Mouse (Mus musculus): ENCODE results near the gene Cd69. TPM values are rescaled to one million over a fixed set of nuclear protein-coding genes. Genes with fewer than 3 reads are reported as not detected.

Cd69 gene
- not detected for total RNA-seq (2021)
- long read RNA-seq, experiment 1 = 0 reads
- long read RNA-seq, experiment 2 = 0 reads

GRCm38 (mm10) chr6:129275220-129275619, at the start of gene Cd69:
Gene Cd69, minus strand, starts transcription at chr6:129275436.
- TF ChIP-seq CTCF (IDR thresholded peaks at IDR 0.05) = no peak
- no peak for DNase-seq (ENCODE audit: extremely low spot score in 1 of 2, low spot score in 2 of 2)
- Histone ChIP-seq H3K4me3 (no peak within 1 kb of the TSS), H3K27ac (no peak within 1 kb of the TSS)
- intact Hi-C loops (cut with DNase I) = no loop called here

GRCm38 (mm10) chr6:129319331-129319730, 44.1 kb upstream of the Cd69 start:
- intact Hi-C loops (cut with DNase I) = no loop called here
- no peak for TF ChIP-seq CTCF (IDR thresholded peaks at IDR 0.05)
- Histone ChIP-seq H3K27ac (no peak overlapping the region), H3K4me3 (no peak overlapping the region)
- DNase-seq (ENCODE audit: extremely low spot score in 1 of 2, low spot score in 2 of 2) = no peak

GRCm38 (mm10) chr6:129318395-129318794, 43.2 kb upstream of the Cd69 start:
- no peak for DNase-seq (ENCODE audit: extremely low spot score in 1 of 2, low spot score in 2 of 2)
- Histone ChIP-seq H3K27ac (no peak overlapping the region), H3K4me3 (no peak overlapping the region)
- intact Hi-C loops (cut with DNase I) = no loop called here
- TF ChIP-seq CTCF (IDR thresholded peaks at IDR 0.05) = no peak

GRCm38 (mm10) chr6:129316463-129316862, 41.2 kb upstream of the Cd69 start:
- Histone ChIP-seq H3K4me3 (no peak overlapping the region), H3K27ac (no peak overlapping the region)
- no peak for DNase-seq (ENCODE audit: extremely low spot score in 1 of 2, low spot score in 2 of 2)
- intact Hi-C loops (cut with DNase I) = no loop called here
- no peak for TF ChIP-seq CTCF (IDR thresholded peaks at IDR 0.05)

DNA sequence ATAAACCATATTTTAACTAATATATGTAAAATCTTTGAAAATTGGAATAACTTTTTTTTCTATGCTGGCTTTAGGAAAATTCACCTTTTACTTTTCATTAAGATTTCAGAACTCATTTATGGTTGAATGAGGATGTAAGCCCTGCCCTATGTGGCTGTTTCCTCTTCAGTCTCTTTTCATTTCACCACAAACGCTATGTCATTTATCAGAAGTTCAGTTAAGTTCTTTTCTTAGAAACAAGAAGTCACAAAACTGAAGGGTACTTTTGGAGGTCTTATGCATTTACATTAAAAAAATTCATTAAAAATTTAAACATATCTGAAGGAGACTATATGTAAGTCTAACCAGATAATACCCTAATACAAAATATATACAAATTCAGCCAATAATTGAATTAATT, 40.5 kb upstream of the Cd69 start:
- no peak overlapping the region for H3K4me3 ChIP-seq
- TF ChIP-seq CTCF (IDR thresholded peaks at IDR 0.05) = no peak
- no peak for DNase-seq (ENCODE audit: extremely low spot score in 1 of 2, low spot score in 2 of 2)
- H3K27ac ChIP-seq = no peak overlapping the region
- intact Hi-C loops (cut with DNase I) = no loop called here

DNA sequence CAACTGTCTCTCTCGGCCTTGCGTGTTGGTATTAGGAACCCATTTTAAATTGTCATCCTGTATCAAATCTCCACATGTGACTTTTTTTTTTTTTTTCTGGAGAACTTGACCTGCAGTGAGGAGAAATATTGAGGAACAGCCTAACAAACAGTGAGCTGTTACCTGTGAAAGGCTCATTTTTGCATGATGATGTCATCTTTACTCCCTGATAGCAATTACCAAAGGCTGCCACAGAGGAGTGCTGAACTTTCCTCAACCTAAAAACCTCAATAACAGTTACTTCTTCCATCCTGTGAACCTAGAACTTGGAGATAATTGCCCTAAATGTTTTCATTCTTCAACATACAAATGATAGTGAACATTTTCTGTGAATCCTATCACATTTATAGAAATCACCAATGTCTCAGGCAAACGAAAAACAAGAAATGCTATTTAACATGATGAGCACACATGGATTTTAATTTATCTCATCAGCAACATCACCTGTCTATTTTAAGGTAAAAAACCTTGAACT, 39.5 kb upstream of the Cd69 start:
- Histone ChIP-seq H3K27ac (no peak overlapping the region), H3K4me3 (no peak overlapping the region)
- DNase-seq (ENCODE audit: extremely low spot score in 1 of 2, low spot score in 2 of 2) = no peak
- no peak for TF ChIP-seq CTCF (IDR thresholded peaks at IDR 0.05)
- intact Hi-C loops (cut with DNase I) = no loop called here

DNA sequence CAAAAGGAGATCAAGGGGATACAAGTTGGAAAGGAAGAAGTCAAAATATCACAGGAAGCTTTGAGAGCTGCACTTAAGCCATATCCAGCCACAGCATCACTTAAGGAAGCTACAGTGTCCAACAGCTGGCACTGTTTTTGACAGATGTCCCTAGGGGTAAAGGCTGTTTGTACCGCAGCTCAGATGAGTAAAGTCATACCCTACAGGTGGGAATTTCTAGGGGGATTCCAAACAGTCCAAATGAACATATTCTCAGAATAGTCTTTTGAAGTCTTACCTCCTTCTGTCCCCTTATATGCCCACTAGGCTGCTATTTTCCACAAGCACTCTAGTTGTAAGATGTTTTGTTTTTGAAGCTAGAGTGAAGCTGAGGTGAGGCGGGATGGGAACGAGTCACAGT, 37.3 kb upstream of the Cd69 start:
- intact Hi-C loops (cut with DNase I) = no loop called here
- no peak for TF ChIP-seq CTCF (IDR thresholded peaks at IDR 0.05)
- no peak overlapping the region for H3K27ac ChIP-seq
- DNase-seq (ENCODE audit: extremely low spot score in 1 of 2, low spot score in 2 of 2) = no peak
- H3K4me3 ChIP-seq = no peak overlapping the region

DNA sequence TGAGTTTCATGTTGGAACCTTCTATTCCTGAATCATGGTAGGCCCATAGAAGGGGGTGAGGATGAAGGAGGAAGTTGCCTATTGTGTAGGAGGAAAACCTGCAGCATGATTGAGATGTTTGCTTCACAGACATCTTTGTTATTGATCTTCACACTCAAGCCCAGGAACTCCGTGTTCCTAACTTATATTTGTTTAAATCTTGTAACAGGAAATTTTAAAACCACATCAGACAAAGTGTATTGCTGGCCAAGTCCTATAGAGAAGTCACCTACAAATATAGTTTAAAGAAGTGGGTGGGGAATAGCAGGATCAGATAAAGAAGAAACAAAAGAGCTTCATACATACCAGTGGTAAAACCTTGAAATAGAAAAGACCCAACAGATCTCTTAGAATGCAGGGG, 28.9 kb upstream of the Cd69 start:
- TF ChIP-seq CTCF (IDR thresholded peaks at IDR 0.05) = no peak
- Histone ChIP-seq H3K4me3 (no peak overlapping the region), H3K27ac (no peak overlapping the region)
- intact Hi-C loops (cut with DNase I) = no loop called here
- DNase-seq (ENCODE audit: extremely low spot score in 1 of 2, low spot score in 2 of 2) = no peak

DNA sequence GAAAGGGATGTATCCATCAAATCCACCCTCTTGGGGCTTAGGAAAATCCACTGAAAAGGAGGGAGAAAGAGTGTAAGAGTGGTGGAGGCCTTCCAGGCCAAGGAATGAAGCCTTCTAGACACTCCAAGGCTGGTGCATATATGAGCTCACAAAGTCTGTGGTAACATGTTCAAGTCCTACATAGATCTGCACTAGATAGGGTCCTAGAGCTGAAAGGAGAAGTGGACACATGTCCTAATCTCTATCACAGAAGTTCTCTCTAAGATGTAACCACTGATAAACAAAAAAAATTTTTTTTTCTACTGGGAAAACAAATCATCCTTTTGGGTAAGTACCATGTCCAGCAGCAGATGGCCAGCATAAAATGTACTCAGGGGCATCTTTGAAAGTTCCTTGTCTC, 13.5 kb upstream of the Cd69 start:
- Histone ChIP-seq H3K27ac (no peak overlapping the region), H3K4me3 (no peak overlapping the region)
- TF ChIP-seq CTCF (IDR thresholded peaks at IDR 0.05) = no peak
- no peak for DNase-seq (ENCODE audit: extremely low spot score in 1 of 2, low spot score in 2 of 2)
- intact Hi-C loops (cut with DNase I) = no loop called here

- TF ChIP-seq CTCF (IDR thresholded peaks at IDR 0.05) = no peak
- Histone ChIP-seq H3K4me3 (no peak overlapping the region), H3K27ac (no peak overlapping the region)
- intact Hi-C loops (cut with DNase I) = no loop called here
- no peak for DNase-seq (ENCODE audit: extremely low spot score in 1 of 2, low spot score in 2 of 2)
Observed at GRCm38 (mm10) chr6:129284384-129285104, 9.3 kb upstream of the Cd69 start.

GRCm38 (mm10) chr6:129283271-129283670, 8.0 kb upstream of the Cd69 start:
- H3K4me3 ChIP-seq = no peak overlapping the region
- no peak for TF ChIP-seq CTCF (IDR thresholded peaks at IDR 0.05)
- intact Hi-C loops (cut with DNase I) = no loop called here

DNA sequence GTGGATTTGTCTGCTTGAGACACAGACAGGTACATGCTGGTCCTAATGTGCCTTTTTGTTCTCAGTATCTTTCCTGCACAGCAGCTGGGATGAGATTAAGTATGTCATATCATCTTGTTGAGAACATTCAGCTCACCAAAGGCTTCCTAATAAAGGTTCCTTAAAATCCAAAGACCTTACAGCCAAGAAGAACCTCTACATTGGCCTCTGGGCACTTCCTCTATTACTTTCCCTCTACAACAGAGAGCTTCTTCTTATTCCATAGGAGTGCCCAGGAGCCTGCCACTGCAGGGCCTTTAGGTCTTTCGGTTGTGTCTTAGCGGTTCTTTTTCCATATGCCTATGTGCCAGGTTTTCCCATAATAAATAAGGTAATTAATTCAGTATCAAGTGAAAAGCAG, 1.2 kb upstream of the Cd69 start:
- H3K27ac ChIP-seq = no peak overlapping the region
- no peak for TF ChIP-seq CTCF (IDR thresholded peaks at IDR 0.05)
- intact Hi-C loops (cut with DNase I) = no loop called here
- H3K4me3 ChIP-seq = no peak overlapping the region
- no peak for DNase-seq (ENCODE audit: extremely low spot score in 1 of 2, low spot score in 2 of 2)

More at GRCm38 (mm10) chr6:129283271-129283670, 8.0 kb upstream of the Cd69 start:
- no peak overlapping the region for H3K27ac ChIP-seq
- no peak for DNase-seq (ENCODE audit: extremely low spot score in 1 of 2, low spot score in 2 of 2)

- no peak overlapping the region for H3K27ac ChIP-seq
- TF ChIP-seq CTCF (IDR thresholded peaks at IDR 0.05) = no peak
- intact Hi-C loops (cut with DNase I) = no loop called here
- H3K4me3 ChIP-seq = no peak overlapping the region
- DNase-seq (ENCODE audit: extremely low spot score in 1 of 2, low spot score in 2 of 2) = no peak
Observed at GRCm38 (mm10) chr6:129275624-129276203, 478 bp upstream of the Cd69 start.

All from left cerebral cortex, adult 2 months (tissue).